In the genomic region with DNA sequence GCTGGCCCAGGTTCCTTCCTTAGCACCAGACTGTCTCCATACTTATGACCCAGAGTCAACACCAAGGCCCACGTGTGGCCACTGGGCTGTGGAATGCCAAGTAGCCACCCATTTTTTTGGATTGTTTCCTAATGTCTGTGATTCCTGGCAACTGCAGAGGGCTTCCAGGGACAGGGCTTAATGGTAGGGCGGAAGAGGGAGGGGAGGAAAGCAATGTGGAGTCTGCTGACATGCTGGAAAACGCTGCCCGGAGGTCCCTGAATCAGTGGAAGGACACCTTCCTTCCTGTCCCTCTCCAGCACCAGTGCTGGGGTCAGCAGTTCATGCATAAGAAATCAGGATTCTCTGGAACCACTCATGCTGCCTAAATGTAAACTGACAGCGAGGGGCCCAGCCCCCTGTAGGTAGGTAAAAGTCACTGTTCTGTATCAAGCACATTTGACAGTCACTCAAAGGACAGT, we compare ENCODE assay signal across 10 mouse cellular contexts.
DNase-seq lines count a peak whose midpoint lies in the region; ATAC-seq and TF ChIP-seq lines count a peak whose summit lies in the region.
"Had no signal": no experiment of that assay in that cellular context is flagged by ENCODE, and none has a peak within 500 bp of the region (broad histone marks: within the 10 kb centered on the region; RNA-seq: fewer than 3 reads in every experiment).

No protein-coding gene starts in this region.

- no peaks in the 10 kb centered on the region for H3K27me3 ChIP-seq in heart, embryonic 16.5 days (ENCODE audit: control insufficient read depth, insufficient read depth, low read length)
- H3K27me3 ChIP-seq in limb, embryonic 15.5 days: no peaks in the 10 kb centered on the region
- H3K27me3 ChIP-seq in midbrain, embryonic 14.5 days (ENCODE audit: control insufficient read depth, insufficient read depth, low read length): no peaks in the 10 kb centered on the region

- H3K4me2 ChIP-seq in heart, embryonic 16.5 days (ENCODE audit: low read depth, low read length): no peak overlapping the region
- no peak overlapping the region for H3K4me2 ChIP-seq in limb, embryonic 15.5 days
- H3K4me2 ChIP-seq in midbrain, embryonic 14.5 days (ENCODE audit: low read length): no peak overlapping the region

- peak; percentile 46; the same call in 1 of the 2 replicates for ATAC-seq in heart, embryonic 16.5 days (replicated peaks; ENCODE audit: extremely low read depth, insufficient read depth, low FRiP score)
- ATAC-seq in limb, embryonic 15.5 days (ENCODE audit: insufficient number of reproducible peaks, low FRiP score, low TSS enrichment, low read depth): peak; percentile 44; the same call in 1 of the 2 replicates
- no peak for ATAC-seq in midbrain, embryonic 14.5 days (ENCODE audit: low FRiP score, low TSS enrichment)

- H3K27ac ChIP-seq in heart, embryonic 16.5 days (ENCODE audit: low read length): peak overlapping the region; percentile 17
- no peak overlapping the region for H3K27ac ChIP-seq in limb, embryonic 15.5 days
- H3K27ac ChIP-seq in midbrain, embryonic 14.5 days (replicated peaks; ENCODE audit: low read depth, low read length): no peak overlapping the region
- H3K27ac ChIP-seq: macrophage had no signal

- WGBS in heart, embryonic 16.5 days: 26% methylated on average over 5 of the region's 5 CpGs
- 51% methylated on average over 5 of the region's 5 CpGs for WGBS in limb, embryonic 15.5 days
- 69% methylated on average over 5 of the region's 5 CpGs for whole genome bisulfite sequencing in midbrain, embryonic 14.5 days

- TF ChIP-seq CTCF in brain, embryonic 14.5 days (IDR thresholded peaks at IDR 0.05; ENCODE audit: borderline replicate concordance, extremely low read depth, insufficient read depth, insufficient read length): no peak

- H3K4me1 ChIP-seq in heart, embryonic 16.5 days (ENCODE audit: control insufficient read depth, insufficient read depth, low read length): 0 out of 2 replicates have a peak, but pooled peaks cover 2% of the 10 kb centered on the region
- H3K4me1 ChIP-seq in limb, embryonic 15.5 days: peaks cover 5% of the 10 kb centered on the region; the same call in 1 of the 2 replicates
- H3K4me1 ChIP-seq in midbrain, embryonic 14.5 days (ENCODE audit: control insufficient read depth, insufficient read depth, low read length): no peaks in the 10 kb centered on the region

- DNase-seq in MN1 (ENCODE audit: low spot score): peak; percentile 39
- DNase-seq in brain, embryonic 14.5 days (ENCODE audit: low read depth): peak; percentile 8
- DNase-seq in thymus, postnatal 36 days: no peak
- no peak for DNase-seq in frontal cortex, postnatal 25 days (ENCODE audit: low spot score in 2 of 2)
- no peak for DNase-seq in left cerebral cortex, adult 9 months (ENCODE audit: low spot score in 2 of 2)
- no peak for DNase-seq in midbrain, embryonic 14.5 days

- no peak overlapping the region for H3K9ac ChIP-seq in heart, embryonic 16.5 days (ENCODE audit: low read length)
- no peak overlapping the region for H3K9ac ChIP-seq in limb, embryonic 15.5 days
- H3K9ac ChIP-seq in midbrain, embryonic 14.5 days (replicated peaks; ENCODE audit: low read length): no peak overlapping the region

- H3K9me3 ChIP-seq in heart, embryonic 16.5 days (replicated peaks; ENCODE audit: control insufficient read depth, low read length): no peaks in the 10 kb centered on the region
- no peaks in the 10 kb centered on the region for H3K9me3 ChIP-seq in limb, embryonic 15.5 days
- H3K9me3 ChIP-seq in midbrain, embryonic 14.5 days (ENCODE audit: control insufficient read depth, low read length): no peaks in the 10 kb centered on the region
- H3K9me3 ChIP-seq: G1E had no signal

- no peak for TF ChIP-seq POLR2A in brain, embryonic 14.5 days (IDR thresholded peaks at IDR 0.05; ENCODE audit: borderline replicate concordance, extremely low read depth, insufficient read depth, insufficient read length, poor library complexity, severe bottlenecking)

- no peak overlapping the region for H3K4me3 ChIP-seq in heart, embryonic 16.5 days (ENCODE audit: low read length)
- no peak overlapping the region for H3K4me3 ChIP-seq in limb, embryonic 15.5 days
- H3K4me3 ChIP-seq in midbrain, embryonic 14.5 days (replicated peaks; ENCODE audit: low read depth, low read length): no peak overlapping the region

- no peaks in the 10 kb centered on the region for H3K36me3 ChIP-seq in heart, embryonic 16.5 days (ENCODE audit: control insufficient read depth, insufficient read depth)
- H3K36me3 ChIP-seq in limb, embryonic 15.5 days: no peaks in the 10 kb centered on the region
- no peaks in the 10 kb centered on the region for H3K36me3 ChIP-seq in midbrain, embryonic 14.5 days (ENCODE audit: control insufficient read depth, insufficient read depth, low read length)
- H3K36me3 ChIP-seq: G1E had no signal

Comparison
In these comparisons a context has a peak if more than half of its experiments do, and no peak if none do; other contexts are left out.
1. DNase-seq: peak in MN1 (single experiment) and brain, embryonic 14.5 days (single experiment); none in thymus, postnatal 36 days (0 of 2), frontal cortex, postnatal 25 days (0 of 2), left cerebral cortex, adult 9 months (0 of 2) and midbrain, embryonic 14.5 days (single experiment).